Mouse (Mus musculus) heart, postnatal 4 days (tissue): Measurements from ENCODE around the gene Sspo. TPM values are rescaled to one million over a fixed set of nuclear protein-coding genes. Genes with fewer than 3 reads are reported as not detected.

Source experiments
- DNase-seq: peaks from one replicate; pipeline ENCODE4 v3.0.0; 2021
- microRNA-seq, 2 experiments: library from miRNA; unstranded; fragments of <30 nt; microRNA quantifications; one replicate each; pipeline ENCODE4 v1.2.0; 2021 to 2022
- total RNA-seq, 2 experiments: library from RNA; stranded (reverse); gene quantifications; 2 replicates each; pipeline ENCODE4 v1.2.3; 2021

Sspo gene
- total RNA-seq, 2 experiments from 2014 or later: 0.38 to 0.64 TPM

DNA sequence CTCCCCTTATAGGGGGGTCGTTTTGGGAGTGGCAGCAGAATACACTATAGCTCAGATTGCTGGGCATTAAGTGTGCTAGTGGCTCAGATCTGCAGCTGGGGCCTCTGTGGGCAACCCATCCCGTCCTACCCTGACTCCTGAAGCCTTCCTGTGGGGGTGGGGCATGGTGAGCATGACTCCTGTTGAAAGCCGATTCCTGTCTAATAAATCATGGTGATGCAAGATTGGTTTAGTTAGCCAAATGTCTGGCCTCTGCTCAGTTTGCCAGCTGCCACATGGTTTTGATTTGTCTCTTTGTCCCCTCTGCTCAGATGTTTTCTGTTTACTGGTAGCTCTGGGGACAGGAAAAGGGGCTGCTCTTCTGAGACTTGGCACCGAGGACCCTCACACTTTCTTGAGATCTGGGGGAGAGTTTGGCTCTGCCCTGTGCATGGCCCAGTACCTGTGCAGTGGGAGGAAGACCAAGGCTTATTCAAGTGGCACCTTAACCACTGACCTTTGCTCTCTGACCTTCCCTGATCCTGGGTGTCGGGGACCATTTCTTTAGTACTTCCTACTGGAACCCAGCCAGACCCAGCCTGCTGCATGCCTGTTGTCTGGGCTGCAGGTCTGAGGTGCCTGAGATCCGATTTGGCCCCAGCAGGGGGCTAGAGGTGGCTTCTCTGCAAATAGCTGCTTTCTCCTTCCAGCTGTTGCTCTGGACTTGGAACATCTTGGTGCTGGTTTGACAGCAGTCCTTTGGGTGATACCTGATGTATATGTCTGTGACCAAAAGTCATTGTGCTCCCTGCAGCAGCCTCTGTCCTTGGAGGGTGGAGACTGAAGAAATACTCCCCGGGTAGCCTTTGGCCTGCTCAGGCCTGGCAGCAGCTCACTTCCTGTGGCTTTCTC, 93.8 kb downstream of the Sspo start:
- DNase-seq: no peak

DNA sequence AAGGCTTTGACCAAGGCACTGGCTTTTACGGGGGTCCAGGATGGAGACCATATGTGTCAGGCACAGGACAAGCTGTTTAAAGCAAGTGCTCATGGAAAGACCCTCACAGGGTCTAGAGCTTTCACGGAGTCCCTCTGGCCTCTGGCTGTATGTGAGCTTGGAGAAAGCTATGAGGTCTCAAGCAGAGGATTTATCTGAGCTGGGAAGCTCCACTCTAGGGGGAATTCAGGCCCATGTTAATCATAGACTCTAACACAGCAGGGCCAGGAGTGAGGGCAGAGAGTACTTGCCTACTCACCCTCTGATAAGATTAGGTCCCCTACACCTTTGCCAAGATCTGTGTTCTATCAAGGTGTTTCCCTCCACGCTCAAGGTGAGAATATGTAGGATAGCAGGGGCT, 94.6 kb downstream of the Sspo start:
- DNase-seq: no peak

DNA sequence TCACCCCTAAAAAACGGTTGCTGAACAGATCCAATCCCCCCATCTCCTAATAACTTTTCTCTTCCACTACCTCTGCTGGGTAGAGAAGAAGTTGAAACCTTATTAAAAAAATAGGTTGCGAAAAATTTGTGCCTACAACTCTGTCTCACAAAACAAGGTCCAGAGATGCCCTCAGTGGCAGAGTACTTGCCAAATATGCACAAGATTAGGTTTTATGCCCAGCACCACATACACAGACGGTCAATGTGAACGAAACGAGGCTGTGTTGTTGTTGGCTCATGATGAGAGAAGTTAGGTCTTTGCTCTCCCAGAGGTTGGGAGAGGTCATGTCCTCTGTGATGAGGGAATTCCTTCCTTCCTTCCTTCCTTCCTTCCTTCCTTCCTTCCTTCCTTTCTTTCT, 97.2 kb downstream of the Sspo start:
- DNase-seq: no peak

DNA sequence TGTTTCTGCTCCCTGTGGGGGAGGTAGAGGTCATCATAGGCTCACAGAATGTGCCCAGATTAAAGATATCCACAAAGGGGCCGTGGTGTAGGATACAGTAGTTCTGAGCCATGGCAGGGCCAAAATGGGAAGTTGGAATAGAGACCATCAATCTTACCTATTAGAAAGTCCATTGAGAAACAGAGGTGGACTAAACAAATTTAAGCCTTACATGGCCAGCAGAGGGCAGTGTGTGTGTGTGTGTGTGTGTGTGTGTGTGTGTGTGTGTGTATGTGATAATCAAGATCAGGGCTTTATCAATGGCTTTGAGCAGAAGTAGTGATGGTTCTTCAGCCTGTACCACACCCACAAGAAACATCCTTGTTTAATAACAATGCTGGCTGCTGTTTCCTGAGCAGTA, 98.2 kb downstream of the Sspo start:
- peak; percentile 55 for DNase-seq

DNA sequence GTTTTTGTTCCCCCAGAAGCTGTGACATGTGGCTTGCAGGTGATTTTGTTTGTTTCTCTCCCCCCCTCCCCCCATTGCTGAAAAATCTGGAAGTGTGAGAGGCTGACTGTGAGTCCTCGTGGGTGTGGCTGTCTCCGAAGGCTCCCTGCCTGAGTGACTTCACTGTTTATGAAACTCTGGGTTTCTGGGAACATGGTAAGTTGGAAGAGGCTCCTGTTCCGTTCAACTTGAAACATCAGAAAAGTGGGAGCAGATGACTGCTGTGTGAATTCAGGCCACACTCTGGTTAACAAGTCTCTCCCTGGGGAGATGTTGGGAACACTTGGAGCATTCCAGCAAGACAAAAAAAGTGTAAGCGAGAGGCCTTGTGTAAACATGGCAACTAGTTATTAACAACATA, 98.8 kb downstream of the Sspo start:
- no peak for DNase-seq

DNA sequence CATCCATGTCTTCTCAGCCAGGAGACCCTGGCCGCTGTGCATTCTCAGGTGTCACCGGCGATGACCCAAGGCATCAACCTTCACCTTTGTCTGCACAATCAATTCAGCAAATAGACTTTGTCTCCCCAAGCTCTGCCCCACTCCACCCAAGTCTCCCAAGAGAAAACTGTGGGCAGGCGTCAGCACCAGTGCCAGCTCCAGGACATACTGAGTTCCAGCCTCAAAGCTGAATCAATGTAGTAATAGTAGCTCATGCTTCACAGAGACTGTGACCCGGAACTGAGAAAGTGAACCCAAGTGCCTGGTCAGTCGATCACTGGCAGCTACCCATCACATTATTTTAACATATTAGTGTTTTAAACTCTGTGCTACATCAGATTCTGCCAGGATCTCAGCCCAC, 100.3 kb downstream of the Sspo start:
- no peak for DNase-seq

Small RNAs within 50 kb of the gene (microRNA-seq; reads per million reads assigned to microRNA genes)
- 0 reads per million in 2 experiments for gene Gm24325

Other genes with a start within 250 kb of the Sspo start
- 10 to 100 TPM; 32.5 to 40.1 TPM for gene Krba1, start 52.6 kb upstream of the Sspo start, total RNA-seq
- 10 to 100 TPM; 17.1 to 25.9 TPM for gene Zfp467, start 2.4 kb upstream of the Sspo start, total RNA-seq
- gene Atp6v0e2, start 89.4 kb downstream of the Sspo start, total RNA-seq: 10 to 100 TPM; 14.0 to 16.4 TPM
- gene Lrrc61, start 106.6 kb downstream of the Sspo start, total RNA-seq: 1 to 10 TPM; 7.5 to 9.1 TPM
- 10 to 100 TPM; 69.3 to 70.3 TPM for gene Rarres2, start 124.6 kb downstream of the Sspo start, total RNA-seq
- not detected for gene Gm45021, start 141.4 kb downstream of the Sspo start, total RNA-seq
- gene Repin1, start 145.7 kb downstream of the Sspo start, total RNA-seq: 10 to 100 TPM; 30.4 to 31.2 TPM
- gene Gm44965, start 145.7 kb downstream of the Sspo start, total RNA-seq: not detected
- 1 to 10 TPM; 4.0 to 5.4 TPM for gene Zfp775, start 153.8 kb downstream of the Sspo start, total RNA-seq
- under 1 TPM; 0.41 to 0.50 TPM for gene AI854703, start 178.5 kb downstream of the Sspo start, total RNA-seq
- gene Gimap8, start 199.0 kb downstream of the Sspo start, total RNA-seq: 1 to 10 TPM; 9.0 to 9.3 TPM
- gene Gimap9, start 227.9 kb downstream of the Sspo start, total RNA-seq: 1 to 10 TPM; 6.7 to 7.0 TPM
- gene Gimap4, start 236.3 kb downstream of the Sspo start, total RNA-seq: 10 to 100 TPM; 41.2 to 50.1 TPM